Mouse (Mus musculus) lung, postnatal 0 days (tissue): Measurements from ENCODE around the gene Mthfd1l.

ENCODE experiments used
- CTCF ChIP-seq: IDR thresholded peaks from 2 replicates; pipeline ENCODE4 v1.5.1; 2016; ENCODE audit warnings: antibody characterized with exemption, mild to moderate bottlenecking
- EP300 ChIP-seq: IDR thresholded peaks from 2 replicates; pipeline ENCODE4 v1.6.1; 2016; ENCODE audit warnings: antibody characterized with exemption, mild to moderate bottlenecking, control low read depth

GRCm38 (mm10) chr10:4182406-4182805, 209.5 kb downstream of the Mthfd1l start:
- TF ChIP-seq CTCF (no peak), EP300 (no peak)
